Mouse (Mus musculus): ENCODE measurements at regions not wholly inside any gene's neighbourhood (a gene's known extent, or its start where the extent isn't known, plus 50 kb on each side); places are given as distances from the start of the nearest gene placed in this dataset.

- Histone ChIP-seq H3K27ac (ENCODE audit: control insufficient read depth, insufficient read depth, low read depth, low read length) (no peak overlapping the region), H3K36me3 (ENCODE audit: control insufficient read depth, insufficient read depth, low read length) (no peaks in the 10 kb centered on the region), H3K4me3 (ENCODE audit: control insufficient read depth, low read depth, low read length) (no peak overlapping the region), H3K27me3 (ENCODE audit: control insufficient read depth, insufficient read depth, low read length) (no peaks in the 10 kb centered on the region), H3K4me1 (ENCODE audit: control insufficient read depth, insufficient read depth, low read length) (no peaks in the 10 kb centered on the region)
- no peak for TF ChIP-seq CTCF (IDR thresholded peaks at IDR 0.05; ENCODE audit: control insufficient read depth, insufficient read depth, insufficient replicate concordance, low read depth, low read length)
- TF ChIP-seq POLR2A (IDR thresholded peaks at IDR 0.05; ENCODE audit: control insufficient read depth, low read depth, low read length): no peak
These were observed 172.0 kb downstream of the Dcdc2c start for GRCm38 (mm10) chr12:28380203-28380602.

DNA sequence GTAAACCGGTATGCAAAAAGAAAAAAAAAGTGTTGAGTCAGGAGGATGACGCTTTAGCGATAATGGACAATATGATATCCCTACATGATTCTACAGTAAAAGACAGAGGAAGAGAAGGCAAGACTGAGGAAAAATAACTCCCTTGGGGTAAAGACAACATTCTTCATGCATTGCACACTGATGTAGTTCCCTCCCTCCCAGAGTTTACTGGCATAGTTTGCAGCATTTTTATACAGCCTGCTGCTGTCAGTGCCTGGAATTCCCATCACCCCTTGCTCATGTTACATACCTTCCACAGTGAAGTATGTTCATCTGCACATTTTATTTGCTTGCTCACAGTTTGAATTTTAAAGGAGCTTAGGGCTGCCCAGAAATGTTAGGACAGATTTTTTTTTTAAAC is 174.2 kb downstream of the Dcdc2c start:
- no peaks in the 10 kb centered on the region for H3K27me3 ChIP-seq (ENCODE audit: control insufficient read depth, insufficient read depth, low read length)
- no peak overlapping the region for H3K4me3 ChIP-seq (ENCODE audit: control insufficient read depth, low read depth, low read length)
- H3K36me3 ChIP-seq (ENCODE audit: control insufficient read depth, insufficient read depth, low read length): no peaks in the 10 kb centered on the region
- H3K4me1 ChIP-seq (ENCODE audit: control insufficient read depth, insufficient read depth, low read length): no peaks in the 10 kb centered on the region
- TF ChIP-seq CTCF (IDR thresholded peaks at IDR 0.05; ENCODE audit: control insufficient read depth, insufficient read depth, insufficient replicate concordance, low read depth, low read length) (no peak), POLR2A (IDR thresholded peaks at IDR 0.05; ENCODE audit: control insufficient read depth, low read depth, low read length) (no peak)
- H3K27ac ChIP-seq (ENCODE audit: control insufficient read depth, insufficient read depth, low read depth, low read length): no peak overlapping the region

DNA sequence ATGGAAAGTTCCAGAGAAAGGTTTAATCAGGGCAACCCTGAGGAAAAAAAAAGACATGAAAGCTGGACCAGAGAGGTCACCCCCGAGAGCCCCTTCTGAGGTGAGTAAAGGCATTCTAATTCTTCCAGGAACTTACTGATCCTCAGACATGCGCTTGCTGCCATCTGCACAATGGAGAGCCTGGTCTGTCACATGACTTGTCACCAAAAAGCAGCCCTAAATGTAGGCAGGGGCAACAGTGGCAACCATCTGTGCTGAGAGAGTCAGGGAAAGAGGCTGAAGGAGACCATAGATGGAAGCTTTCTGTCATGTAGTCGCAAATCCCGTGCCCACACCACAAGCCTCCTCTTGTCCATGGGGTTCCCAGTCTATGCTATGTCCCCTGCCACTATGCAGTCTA is 174.8 kb downstream of the Dcdc2c start:
- no peaks in the 10 kb centered on the region for H3K36me3 ChIP-seq (ENCODE audit: control insufficient read depth, insufficient read depth, low read length)
- H3K4me3 ChIP-seq (ENCODE audit: control insufficient read depth, low read depth, low read length): no peak overlapping the region
- H3K27me3 ChIP-seq (ENCODE audit: control insufficient read depth, insufficient read depth, low read length): no peaks in the 10 kb centered on the region
- no peak for TF ChIP-seq POLR2A (IDR thresholded peaks at IDR 0.05; ENCODE audit: control insufficient read depth, low read depth, low read length)
- TF ChIP-seq CTCF (IDR thresholded peaks at IDR 0.05; ENCODE audit: control insufficient read depth, insufficient read depth, insufficient replicate concordance, low read depth, low read length): no peak
- no peaks in the 10 kb centered on the region for H3K4me1 ChIP-seq (ENCODE audit: control insufficient read depth, insufficient read depth, low read length)
- H3K27ac ChIP-seq (ENCODE audit: control insufficient read depth, insufficient read depth, low read depth, low read length): no peak overlapping the region

DNA sequence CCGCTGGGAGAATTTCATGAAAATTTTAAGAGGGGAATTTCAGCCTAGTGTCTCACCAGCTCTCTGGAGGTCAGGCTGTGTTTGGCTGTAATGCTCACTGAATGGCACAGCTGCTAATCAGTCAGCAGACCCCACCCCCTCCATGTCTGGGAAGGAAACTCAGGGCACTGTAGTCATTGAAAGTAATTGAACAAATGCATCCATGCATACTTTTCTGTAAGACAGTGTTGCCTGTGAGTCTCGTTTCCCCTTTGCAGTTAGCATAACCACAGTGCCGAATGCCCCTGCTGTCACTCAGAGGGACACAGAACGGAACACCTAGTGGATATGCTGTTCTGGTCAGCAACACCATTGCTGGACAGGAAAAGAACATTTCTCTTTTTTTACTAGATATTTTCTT is 175.4 kb downstream of the Dcdc2c start:
- no peaks in the 10 kb centered on the region for H3K27me3 ChIP-seq (ENCODE audit: control insufficient read depth, insufficient read depth, low read length)
- H3K4me3 ChIP-seq (ENCODE audit: control insufficient read depth, low read depth, low read length): no peak overlapping the region
- TF ChIP-seq CTCF (IDR thresholded peaks at IDR 0.05; ENCODE audit: control insufficient read depth, insufficient read depth, insufficient replicate concordance, low read depth, low read length) (no peak), POLR2A (IDR thresholded peaks at IDR 0.05; ENCODE audit: control insufficient read depth, low read depth, low read length) (no peak)
- H3K4me1 ChIP-seq (ENCODE audit: control insufficient read depth, insufficient read depth, low read length): no peaks in the 10 kb centered on the region
- H3K36me3 ChIP-seq (ENCODE audit: control insufficient read depth, insufficient read depth, low read length): no peaks in the 10 kb centered on the region
- H3K27ac ChIP-seq (ENCODE audit: control insufficient read depth, insufficient read depth, low read depth, low read length): no peak overlapping the region

DNA sequence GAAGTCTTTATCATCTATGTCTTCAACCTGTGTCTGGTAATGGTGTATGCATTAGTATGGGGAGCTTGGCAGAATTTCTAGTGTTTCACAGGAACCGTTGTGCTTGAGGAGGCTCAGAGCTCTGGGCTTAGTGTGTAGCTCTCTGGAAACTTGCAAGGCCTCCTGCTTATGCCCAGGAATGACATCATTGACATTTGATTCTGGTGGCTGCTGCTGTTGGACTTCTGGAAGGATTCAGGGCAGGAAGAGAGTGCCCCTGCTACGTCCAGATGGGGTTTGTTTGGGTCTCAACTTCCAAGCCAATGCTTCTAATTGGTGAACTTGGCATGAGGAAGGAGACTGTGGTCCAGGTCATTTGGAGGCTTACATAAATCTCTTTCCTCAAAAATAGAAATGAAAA is 186.9 kb downstream of the Dcdc2c start:
- no peaks in the 10 kb centered on the region for H3K27me3 ChIP-seq (ENCODE audit: control insufficient read depth, insufficient read depth, low read length)
- no peak overlapping the region for H3K27ac ChIP-seq (ENCODE audit: control insufficient read depth, insufficient read depth, low read depth, low read length)
- no peak for TF ChIP-seq POLR2A (IDR thresholded peaks at IDR 0.05; ENCODE audit: control insufficient read depth, low read depth, low read length)
- TF ChIP-seq CTCF (IDR thresholded peaks at IDR 0.05; ENCODE audit: control insufficient read depth, insufficient read depth, insufficient replicate concordance, low read depth, low read length): no peak
- no peaks in the 10 kb centered on the region for H3K36me3 ChIP-seq (ENCODE audit: control insufficient read depth, insufficient read depth, low read length)
- no peaks in the 10 kb centered on the region for H3K4me1 ChIP-seq (ENCODE audit: control insufficient read depth, insufficient read depth, low read length)
- H3K4me3 ChIP-seq (ENCODE audit: control insufficient read depth, low read depth, low read length): no peak overlapping the region

GRCm38 (mm10) chr12:28358737-28359333 is 193.4 kb downstream of the Dcdc2c start:
- Histone ChIP-seq H3K27me3 (ENCODE audit: control insufficient read depth, insufficient read depth, low read length) (no peaks in the 10 kb centered on the region), H3K27ac (ENCODE audit: control insufficient read depth, insufficient read depth, low read depth, low read length) (no peak overlapping the region), H3K4me1 (ENCODE audit: control insufficient read depth, insufficient read depth, low read length) (no peaks in the 10 kb centered on the region), H3K36me3 (ENCODE audit: control insufficient read depth, insufficient read depth, low read length) (no peaks in the 10 kb centered on the region), H3K4me3 (ENCODE audit: control insufficient read depth, low read depth, low read length) (no peak overlapping the region)
- TF ChIP-seq POLR2A (IDR thresholded peaks at IDR 0.05; ENCODE audit: control insufficient read depth, low read depth, low read length) (no peak), CTCF (IDR thresholded peaks at IDR 0.05; ENCODE audit: control insufficient read depth, insufficient read depth, insufficient replicate concordance, low read depth, low read length) (no peak)

DNA sequence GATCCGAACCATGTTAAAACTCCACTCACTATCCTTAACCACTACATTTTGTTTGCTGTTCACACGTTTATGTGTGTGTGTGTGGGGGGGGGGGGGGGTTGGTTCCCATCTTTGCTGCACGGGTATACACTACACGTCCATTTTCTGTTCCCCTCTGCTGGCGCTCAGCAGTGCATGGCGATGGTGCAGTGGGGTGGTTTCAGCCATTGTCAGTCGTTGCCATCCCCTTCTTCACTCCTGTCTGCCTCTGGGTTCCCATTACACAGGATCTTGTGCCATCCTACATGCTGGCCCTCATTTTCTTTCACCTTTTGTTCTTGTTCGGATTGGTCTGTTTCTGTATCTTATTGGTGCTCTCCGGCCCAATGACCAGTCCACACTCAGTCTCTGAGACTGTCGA is 194.4 kb downstream of the Dcdc2c start:
- no peak overlapping the region for H3K4me3 ChIP-seq (ENCODE audit: control insufficient read depth, low read depth, low read length)
- H3K27ac ChIP-seq (ENCODE audit: control insufficient read depth, insufficient read depth, low read depth, low read length): no peak overlapping the region
- no peaks in the 10 kb centered on the region for H3K4me1 ChIP-seq (ENCODE audit: control insufficient read depth, insufficient read depth, low read length)
- H3K36me3 ChIP-seq (ENCODE audit: control insufficient read depth, insufficient read depth, low read length): no peaks in the 10 kb centered on the region
- TF ChIP-seq POLR2A (IDR thresholded peaks at IDR 0.05; ENCODE audit: control insufficient read depth, low read depth, low read length) (no peak), CTCF (IDR thresholded peaks at IDR 0.05; ENCODE audit: control insufficient read depth, insufficient read depth, insufficient replicate concordance, low read depth, low read length) (no peak)
- H3K27me3 ChIP-seq (ENCODE audit: control insufficient read depth, insufficient read depth, low read length): no peaks in the 10 kb centered on the region

GRCm38 (mm10) chr12:28353140-28353539 is 199.1 kb downstream of the Dcdc2c start:
- Histone ChIP-seq H3K36me3 (ENCODE audit: control insufficient read depth, insufficient read depth, low read length) (no peaks in the 10 kb centered on the region), H3K4me1 (ENCODE audit: control insufficient read depth, insufficient read depth, low read length) (no peaks in the 10 kb centered on the region), H3K27me3 (ENCODE audit: control insufficient read depth, insufficient read depth, low read length) (no peaks in the 10 kb centered on the region), H3K4me3 (ENCODE audit: control insufficient read depth, low read depth, low read length) (no peak overlapping the region), H3K27ac (ENCODE audit: control insufficient read depth, insufficient read depth, low read depth, low read length) (no peak overlapping the region)
- TF ChIP-seq POLR2A (IDR thresholded peaks at IDR 0.05; ENCODE audit: control insufficient read depth, low read depth, low read length) (no peak), CTCF (IDR thresholded peaks at IDR 0.05; ENCODE audit: control insufficient read depth, insufficient read depth, insufficient replicate concordance, low read depth, low read length) (no peak)

All from testis, adult 2 months (tissue).